Mouse (Mus musculus) activated CD4-positive, CD25-positive, alpha-beta regulatory T cell, adult 4 months (primary cell): ENCODE data around the gene Enam. TPM values are rescaled to one million over a fixed set of nuclear protein-coding genes. Genes with fewer than 3 reads are reported as not detected.
"Not testable (repeated sequence)": the region's sequence is repeated elsewhere in the genome, so short reads cannot be mapped to it uniquely, and the experiment has no call there.

Experiments
- ATAC-seq: one replicate; pipeline ENCODE4 v1.8.0; 2017
- polyA plus RNA-seq, 2 experiments: library from polyadenylated mRNA; unstranded; fragments of 100-300 nt; shearing (Covaris generic); gene quantifications; one replicate each; pipeline ENCODE4 v1.2.1; 2017

Gene Enam
- under 1 TPM in 1 of 2 experiments, not detected in 1; 0.14 TPM for polyA plus RNA-seq

DNA sequence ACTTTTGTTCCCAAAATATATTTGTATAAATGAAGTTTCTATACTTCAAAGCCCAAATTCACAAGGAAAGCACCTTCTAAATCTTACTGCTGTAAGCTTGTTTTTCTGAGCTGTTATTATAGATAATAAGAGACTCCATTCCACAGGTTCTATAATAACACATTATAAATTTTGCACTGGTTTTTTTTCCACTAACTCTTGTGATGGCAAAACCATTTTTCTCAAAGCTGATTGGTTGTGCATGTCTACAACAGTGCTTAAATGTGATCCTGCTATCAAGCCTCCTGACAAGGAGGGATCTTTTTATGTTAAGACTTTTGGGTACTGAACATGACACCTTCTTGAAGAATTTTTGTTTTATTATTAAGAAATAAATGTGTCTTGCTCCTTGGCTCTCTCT is at the start of gene Enam:
Enam (plus strand) TSS at position 301 of the 400 bp plus-strand sequence.
- ATAC-seq = no peak

DNA sequence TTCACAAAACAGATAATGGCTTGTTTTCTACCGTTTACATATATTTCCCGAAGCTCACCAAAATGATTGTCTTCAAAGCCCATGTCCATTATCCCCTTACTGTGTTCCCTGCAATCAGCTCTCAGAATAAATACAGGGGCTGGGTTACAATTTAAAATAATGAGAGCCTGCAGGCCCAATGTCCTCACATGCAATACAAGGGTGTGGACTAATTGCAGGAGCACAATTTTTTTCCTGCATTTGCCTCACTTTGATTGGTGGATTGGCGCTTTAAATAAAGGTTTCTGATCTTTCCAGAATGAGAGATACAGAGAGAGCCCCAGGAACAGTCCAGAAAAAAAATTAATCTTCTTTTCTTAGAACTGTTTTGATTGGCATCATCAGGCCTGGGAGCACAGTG is 32.1 kb upstream of the Enam start, which contains the start of gene Ambn:
Ambn (plus strand) TSS at position 301 of the 400 bp plus-strand sequence.
- no peak for ATAC-seq

DNA sequence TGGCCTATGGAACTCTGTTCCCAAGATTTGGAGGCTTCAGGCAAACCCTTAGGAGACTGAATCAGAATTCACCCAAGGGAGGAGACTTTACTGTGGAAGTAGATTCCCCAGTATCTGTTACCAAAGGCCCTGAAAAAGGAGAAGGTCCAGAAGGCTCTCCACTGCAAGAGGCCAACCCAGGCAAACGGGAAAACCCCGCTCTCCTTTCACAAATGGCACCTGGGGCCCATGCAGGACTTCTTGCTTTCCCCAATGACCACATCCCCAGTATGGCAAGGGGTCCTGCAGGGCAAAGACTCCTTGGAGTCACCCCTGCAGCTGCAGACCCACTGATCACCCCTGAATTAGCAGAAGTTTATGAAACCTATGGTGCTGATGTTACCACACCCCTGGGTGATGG is 20.3 kb upstream of the Enam start:
- no peak for ATAC-seq

DNA sequence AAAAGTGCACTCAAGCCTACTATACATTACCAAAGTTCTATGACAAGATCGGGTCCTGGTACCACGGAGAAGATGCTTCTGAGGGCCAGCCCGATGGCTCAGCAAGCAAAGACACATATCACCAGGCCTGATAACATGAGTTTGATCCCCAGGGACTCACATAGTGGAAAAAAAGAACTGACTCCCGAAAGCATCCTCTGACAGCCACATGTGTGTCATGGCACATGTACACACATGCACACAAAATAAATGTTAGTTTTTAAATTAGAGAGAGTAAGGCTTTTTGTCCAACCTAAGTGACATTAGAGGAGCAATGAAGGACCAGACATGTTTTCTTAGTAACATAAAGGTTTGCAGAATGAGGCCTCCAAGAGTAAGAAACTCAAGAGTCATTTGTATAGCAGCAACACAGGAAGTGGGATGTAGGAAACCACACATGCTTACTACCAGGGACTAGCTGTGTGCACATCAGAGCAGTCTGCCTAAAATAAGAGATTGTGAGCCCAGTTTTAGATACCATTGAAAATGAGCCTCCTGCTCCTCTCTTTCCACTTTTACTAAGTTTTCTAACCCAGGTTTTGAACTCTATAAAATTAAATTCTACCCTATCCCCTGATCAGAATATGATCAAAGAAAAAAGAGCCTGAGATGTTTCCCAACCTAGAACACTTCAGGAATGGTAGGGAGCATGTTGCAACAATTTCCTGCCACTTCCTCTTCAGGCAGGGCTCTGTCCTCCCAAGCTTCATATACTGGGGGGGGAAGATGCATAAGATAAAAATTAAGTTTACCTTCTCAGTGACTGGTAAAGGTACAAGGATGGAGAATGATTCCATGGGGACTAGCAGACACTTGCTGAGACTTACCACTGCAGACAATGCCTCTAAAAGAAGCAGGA is 18.7 kb upstream of the Enam start:
- ATAC-seq = no peak

DNA sequence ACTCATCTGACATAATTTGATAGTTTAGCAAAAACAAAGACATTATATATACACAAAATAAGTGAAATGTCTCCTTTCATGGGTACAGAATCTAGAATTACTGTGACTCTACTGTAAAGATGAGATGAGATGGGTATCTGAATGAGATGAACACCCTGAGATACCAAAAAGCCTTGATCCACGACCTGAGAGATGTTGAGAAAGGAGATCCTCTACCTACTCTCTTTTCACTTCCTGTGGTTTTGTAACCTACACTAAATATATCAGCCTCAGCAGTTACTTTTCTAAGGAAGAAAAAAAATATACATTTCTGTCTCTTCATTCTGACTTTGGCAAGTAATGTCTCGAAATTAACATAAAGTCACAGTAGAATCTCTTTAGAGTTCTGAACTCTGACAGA is 1.2 kb downstream of the Enam start:
- ATAC-seq = peak; percentile 54

DNA sequence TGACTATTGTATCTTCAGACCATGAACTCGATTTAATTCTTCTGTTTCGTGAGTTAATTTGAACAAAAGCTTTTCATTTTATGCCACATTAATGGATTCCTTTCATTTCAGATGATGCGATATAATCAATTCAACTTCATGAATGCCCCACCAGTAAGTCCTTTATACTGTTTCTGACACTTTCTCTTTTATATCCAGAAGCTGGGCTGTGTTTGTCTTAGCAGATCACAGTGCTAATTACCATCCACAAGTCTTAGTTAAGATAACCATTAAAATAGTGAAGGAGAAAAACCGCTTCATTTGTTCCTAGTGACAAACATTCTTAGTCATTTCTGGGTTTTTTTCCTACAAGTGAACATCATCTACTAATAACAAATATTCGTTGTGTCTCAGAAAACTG is 3.3 kb downstream of the Enam start:
- no peak for ATAC-seq

DNA sequence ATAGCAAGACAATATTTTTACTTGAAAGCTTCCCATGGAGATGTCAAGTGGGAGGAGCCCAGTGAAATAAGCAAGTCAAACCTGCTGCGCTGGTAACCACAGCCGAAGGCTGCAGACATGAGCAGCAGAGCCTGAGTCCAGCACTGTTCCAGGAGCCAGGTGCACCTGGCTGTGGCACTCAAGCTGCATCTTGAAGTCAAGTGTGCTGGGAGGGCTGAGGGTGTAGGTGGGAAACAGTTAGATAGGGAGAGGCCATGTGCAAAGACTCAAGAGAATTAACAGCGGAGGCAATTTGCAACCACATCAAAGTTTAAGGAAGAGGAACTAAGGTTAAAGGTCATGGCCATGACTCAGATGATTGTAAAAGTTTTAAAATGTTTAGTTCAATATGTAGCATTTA is 12.0 kb downstream of the Enam start:
- ATAC-seq = peak; percentile 68

DNA sequence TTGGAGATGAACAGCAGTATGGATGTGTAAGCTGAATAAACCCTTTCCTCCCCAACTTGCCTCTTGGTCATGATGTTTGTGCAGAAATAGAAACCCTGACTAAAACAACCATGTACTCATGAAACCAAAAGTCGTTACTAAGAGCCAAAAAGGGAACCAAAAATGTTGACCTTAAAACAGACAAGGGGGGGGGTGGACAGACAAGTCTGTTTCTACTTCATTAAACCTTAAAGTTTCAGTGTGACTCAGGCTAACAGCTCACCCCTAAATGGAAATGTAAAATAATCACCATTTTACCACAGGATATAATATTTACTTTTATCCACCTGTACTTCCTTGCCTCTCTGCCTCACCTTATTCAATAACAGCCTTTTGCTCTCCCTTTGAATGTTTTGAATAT is 20.8 kb downstream of the Enam start:
- peak; percentile 19 for ATAC-seq

DNA sequence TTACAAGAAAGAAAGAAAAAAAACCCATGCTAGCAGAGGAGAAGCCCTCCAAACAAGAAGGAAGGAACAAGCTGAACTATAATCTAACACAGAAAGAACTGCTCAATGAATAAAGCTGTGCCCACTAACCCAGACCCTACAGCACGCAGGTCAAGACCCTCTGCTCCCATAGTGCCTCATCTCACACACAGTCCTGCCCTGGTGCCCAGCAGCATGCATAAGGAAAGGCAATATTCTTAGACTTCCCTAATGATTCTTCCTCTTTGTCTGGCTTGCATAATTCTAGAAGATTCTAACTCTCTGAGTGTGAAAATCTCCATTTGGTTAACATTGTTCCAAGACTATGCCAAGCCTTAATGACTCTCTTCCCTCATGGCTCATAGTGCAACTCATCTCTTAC is 21.2 kb downstream of the Enam start:
- ATAC-seq = no peak

DNA sequence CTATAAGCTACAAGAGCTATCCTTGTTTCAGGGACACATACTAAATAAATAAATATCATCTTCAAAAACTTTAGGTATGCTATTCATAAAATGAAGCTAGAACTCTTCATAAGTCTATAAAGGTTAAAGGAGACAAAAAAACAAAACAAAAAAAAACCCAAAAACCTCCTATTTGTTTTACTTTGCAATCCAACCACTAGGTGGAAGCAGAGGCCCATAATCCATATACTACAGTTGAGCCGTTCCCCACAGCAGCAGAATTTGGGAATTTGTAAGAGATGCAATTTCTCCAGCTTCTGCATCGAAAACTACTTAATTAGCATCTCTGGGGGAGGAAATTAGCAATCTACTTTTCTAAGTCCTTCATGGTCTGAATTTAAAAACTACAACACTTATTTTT is 31.5 kb downstream of the Enam start:
- ATAC-seq = peak; percentile 71

DNA sequence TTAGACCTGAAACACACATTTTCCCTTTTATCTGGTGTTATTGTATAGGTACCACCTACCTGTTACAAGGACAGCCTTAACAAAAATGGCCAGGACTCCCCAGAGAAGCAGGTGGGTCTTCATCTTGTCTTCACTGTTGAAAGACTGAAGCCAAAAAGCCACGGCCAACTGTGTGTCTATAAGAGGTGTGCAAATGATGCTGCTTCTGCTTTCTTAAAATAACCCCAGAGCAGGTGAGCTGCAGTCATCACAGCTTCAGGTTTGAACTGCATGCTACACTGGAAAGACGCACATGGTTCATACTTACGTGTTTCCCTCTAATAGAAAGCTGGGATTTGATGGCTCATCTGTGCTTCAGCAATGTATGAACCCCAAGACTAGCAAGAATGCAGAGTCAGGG is 39.9 kb downstream of the Enam start, which contains the start of gene Jchain:
Jchain (minus strand) TSS at position 235 of the 400 bp plus-strand sequence.
- ATAC-seq = no peak

DNA sequence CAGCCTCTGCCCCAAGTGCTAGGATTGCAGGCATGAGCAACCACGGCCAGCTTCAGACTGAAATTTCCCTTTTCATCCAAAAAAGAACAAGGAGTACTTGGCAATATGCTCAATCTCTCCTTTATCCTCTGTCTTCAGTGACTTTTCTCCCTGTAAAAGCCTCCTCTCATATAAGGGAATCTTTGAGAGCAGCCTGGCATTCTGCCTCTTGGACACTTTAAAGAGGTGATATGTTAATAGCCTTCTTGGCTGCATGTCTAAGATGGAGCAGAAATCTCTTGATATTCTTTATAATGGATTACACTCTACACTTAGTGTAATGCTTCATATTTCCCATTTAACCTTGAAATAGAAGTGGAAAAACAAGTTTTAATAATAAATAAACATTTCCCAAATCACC is 43.1 kb downstream of the Enam start:
- ATAC-seq = no peak

DNA sequence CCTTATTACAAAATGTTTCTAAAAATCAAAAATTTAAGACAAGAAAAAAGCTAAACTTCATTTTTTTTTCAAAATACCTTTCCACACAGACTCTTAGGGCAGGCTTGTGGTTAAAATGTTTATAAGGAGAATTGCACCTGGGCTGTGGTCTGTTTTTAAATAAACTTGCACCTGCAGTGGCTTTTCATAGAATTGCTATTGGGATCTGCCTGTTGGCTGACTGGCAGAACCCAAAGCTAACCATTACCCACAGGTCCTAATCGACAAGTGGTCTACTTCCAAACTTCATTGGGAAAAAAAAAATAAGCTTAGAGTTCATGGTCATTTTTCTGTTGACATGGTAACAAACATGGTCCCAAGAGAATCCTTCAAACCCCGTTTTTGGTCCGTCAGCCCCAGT is 46.9 kb downstream of the Enam start:
- no peak for ATAC-seq

DNA sequence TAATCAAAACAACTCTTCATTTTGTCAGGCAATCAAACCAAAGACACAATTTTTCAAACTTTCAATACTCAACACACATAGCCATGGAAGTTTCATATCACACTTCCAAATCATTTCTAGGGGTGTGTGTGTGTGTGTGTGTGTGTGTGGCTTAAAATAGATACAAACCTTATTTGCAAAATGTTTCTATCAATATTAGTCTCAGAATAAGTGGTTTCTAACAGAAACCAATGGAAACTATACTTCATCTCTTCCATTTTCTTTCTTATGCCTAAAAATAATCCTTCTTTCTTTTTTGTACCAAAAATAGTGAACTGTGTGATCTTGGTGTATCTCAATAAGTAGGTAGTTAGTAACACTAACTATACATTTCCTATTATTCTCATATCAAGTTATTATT is 53.1 kb downstream of the Enam start:
- no peak for ATAC-seq

DNA sequence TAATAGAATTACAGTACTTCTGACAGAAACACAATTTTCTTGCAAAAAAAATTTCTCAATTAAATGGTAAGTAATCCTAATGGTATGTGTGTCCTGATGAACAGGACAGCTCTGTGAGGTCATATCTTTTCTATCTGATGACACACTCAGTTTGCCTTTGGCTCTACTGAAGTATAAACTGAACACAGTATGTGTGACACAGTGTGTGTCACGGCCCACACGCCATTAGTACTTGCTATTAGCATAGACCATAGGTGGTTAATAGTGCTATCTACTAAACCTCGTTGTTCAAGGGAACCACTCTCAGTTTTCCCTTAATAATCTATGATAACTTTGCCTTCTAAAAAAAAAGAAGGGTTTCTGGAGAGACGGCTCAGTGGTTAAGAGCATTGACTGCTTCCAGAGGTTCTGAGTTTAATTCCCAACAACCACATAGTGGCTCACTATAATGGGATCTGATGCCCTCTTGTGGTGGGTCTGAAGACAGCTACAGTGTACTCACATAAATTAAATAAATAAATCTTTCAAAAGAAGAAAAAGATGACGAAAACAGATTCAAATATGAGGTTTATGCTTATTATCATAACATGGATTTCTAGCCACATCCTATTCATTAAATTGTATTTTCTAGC is 55.0 kb downstream of the Enam start:
- peak; percentile 72 for ATAC-seq

DNA sequence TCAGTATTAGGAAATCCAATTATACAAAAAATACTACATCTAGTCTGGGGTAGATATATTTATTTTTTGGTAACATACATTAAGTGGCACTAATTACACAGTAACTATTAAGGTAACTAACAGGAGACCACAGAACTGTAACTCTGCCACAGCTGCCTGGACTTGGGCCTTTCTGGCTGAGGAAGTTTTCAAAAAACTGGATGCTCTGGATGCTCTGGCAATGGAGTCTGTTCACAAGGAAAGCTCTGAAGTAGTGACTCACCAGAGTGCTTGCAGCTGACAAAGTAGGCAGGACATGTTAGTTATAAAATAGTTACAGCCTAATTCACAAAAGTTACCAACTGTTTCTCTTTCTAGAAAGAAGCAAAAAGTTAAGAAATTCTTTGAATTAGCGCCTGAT is 56.6 kb downstream of the Enam start:
- not testable (repeated sequence) for ATAC-seq

DNA sequence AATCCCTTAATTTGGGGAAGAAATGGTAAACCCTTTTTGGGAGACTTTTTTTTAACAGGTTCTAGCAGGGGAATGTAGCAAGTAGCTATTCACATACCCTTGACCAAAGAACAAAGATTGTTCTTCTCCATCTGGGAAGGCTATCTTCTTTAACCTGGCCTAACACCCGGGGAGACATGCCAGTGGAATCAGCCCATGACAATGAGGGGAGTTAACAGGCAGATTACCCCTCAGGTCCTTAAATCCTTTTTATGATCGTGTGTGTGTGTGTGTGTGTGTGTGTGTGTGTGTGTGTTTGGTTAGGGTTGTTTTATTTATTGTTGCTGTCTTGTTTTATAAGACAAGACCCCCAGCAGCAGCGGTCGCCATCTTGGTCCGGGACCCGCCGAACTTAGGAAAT is 57.8 kb downstream of the Enam start:
- ATAC-seq = no peak

DNA sequence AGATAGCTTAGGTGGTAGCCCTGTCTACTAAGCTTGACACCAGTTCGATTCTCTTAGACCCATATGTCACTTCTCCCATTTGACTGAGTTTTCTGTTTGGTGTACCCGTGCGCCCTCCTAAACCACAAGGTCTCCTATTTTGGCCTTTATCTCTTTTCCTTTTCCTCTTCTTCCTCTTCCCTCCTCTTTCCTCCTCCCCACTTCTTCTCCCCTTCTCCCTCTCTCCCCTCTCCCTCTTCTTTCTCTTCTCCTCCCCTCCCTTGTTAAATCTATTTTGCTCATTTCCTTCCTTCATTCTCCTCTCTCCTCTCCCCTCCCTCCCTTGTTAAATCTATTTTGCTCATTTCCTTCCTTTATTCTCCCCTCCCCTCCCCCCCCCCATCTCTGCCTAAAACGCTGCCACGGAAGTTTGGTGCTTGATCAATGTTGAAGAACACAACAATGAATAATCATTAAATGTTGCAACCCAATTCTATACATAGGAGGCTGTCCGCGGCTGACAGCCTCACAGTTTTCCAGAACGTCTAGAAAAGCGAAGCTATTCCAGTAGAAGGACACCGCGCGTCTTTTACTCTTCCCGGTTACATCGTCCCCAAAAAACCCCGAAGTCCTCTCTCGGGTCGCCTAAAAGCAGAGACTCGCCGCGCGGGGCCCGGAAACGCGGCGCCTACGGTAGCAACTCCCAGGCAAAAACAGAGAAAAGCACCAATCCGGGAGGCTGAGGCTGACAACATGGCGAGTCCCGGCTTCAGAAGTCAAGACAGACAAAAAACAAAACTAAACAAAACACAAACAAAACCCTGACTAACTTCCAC is 65.7 kb downstream of the Enam start:
- ATAC-seq = peak; percentile 66

DNA sequence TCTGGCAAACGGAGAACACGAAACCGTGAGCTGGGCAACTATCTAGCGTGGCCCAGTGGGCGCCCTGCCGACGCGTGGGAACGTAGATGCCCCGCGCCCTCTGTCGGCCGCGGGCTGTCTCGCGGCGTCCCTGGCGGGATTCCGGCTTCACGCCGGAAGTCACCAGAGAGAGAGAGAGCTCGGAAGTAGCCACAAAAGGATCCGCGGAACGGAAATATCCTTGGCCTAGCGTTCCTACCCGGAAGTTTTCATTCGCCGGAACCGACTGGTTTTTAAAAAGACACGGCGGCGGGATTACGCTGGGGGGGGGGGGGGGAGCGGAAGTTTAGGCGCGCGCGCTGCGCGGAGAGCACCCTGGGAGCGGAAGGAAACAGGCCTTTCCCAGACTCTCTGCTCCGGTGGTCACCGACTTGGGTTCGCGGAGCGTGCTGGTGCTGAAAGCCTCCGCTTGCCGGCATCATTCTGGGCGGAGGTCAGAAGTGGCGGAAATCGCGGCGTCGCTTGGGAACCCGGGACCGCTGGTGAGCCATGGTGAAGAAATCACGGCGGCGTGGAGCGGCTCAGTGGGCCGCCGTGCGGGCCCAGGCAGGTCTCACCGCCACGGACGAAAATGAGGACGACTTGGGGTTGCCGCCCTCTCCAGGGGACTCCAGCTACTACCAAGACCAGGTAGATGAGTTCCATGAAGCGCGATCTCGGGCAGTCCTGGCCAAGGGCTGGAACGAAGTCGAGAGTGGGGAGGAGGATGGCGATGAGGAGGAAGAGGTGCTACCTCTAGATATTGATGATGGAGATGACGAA is 66.5 kb downstream of the Enam start, which contains the start of gene Utp3:
Utp3 (plus strand) TSS at position 377 of the 801 bp plus-strand sequence.
- peak; percentile 86 for ATAC-seq
